Mouse (Mus musculus) hindbrain, postnatal 0 days (tissue): ENCODE data around the gene Fam71e1. TPM values are rescaled to one million over a fixed set of nuclear protein-coding genes. Genes with fewer than 3 reads are reported as not detected.

ENCODE experiments used
- ATAC-seq: fragments of 200-750 bp; cut with Nextera tagmentation; 2 replicates; pipeline ENCODE4 v1.8.0; 2017; ENCODE audit warnings: mild to moderate bottlenecking, moderate TSS enrichment, moderate library complexity
- DNase-seq: peaks from one replicate; pipeline ENCODE4 v3.0.0-alpha.2; 2015; ENCODE audit warnings: low spot score
- H3K27ac ChIP-seq: fragments of 300-500 bp; sonication (generic); 2 replicates; pipeline ENCODE4 v1.5.1; 2014; ENCODE audit warnings: mild to moderate bottlenecking
- H3K27me3 ChIP-seq: fragments of 300-500 bp; sonication (generic); 2 replicates; pipeline ENCODE4 v1.6.1; 2014; ENCODE audit warnings: low read length, mixed read lengths; ENCODE audit not compliant: insufficient read depth
- H3K36me3 ChIP-seq: fragments of 300-500 bp; sonication (generic); 2 replicates; pipeline ENCODE4 v1.6.1; 2014; ENCODE audit warnings: low read length, mixed read lengths; ENCODE audit not compliant: insufficient read depth
- H3K4me1 ChIP-seq: fragments of 300-500 bp; sonication (generic); 2 replicates; pipeline ENCODE4 v1.6.1; 2014; ENCODE audit warnings: antibody characterized with exemption, low read length, mixed read lengths; ENCODE audit not compliant: insufficient read depth
- H3K4me2 ChIP-seq: fragments of 300-500 bp; sonication (generic); 2 replicates; pipeline ENCODE4 v1.6.1; 2014; ENCODE audit warnings: low read depth, mild to moderate bottlenecking, low read length, moderate library complexity, mixed read lengths
- H3K4me3 ChIP-seq: fragments of 300-500 bp; sonication (generic); 2 replicates; pipeline ENCODE4 v1.5.1; 2014; ENCODE audit warnings: low read length
- H3K9ac ChIP-seq: fragments of 300-500 bp; sonication (generic); replicated peaks from 2 replicates; pipeline ENCODE4 v1.6.1; 2014; ENCODE audit warnings: mild to moderate bottlenecking, low read length, moderate library complexity, mixed read lengths
- H3K9me3 ChIP-seq: fragments of 300-500 bp; sonication (generic); 2 replicates; pipeline ENCODE4 v1.6.1; 2016; ENCODE audit warnings: low read length, mixed read lengths
- CTCF ChIP-seq: IDR thresholded peaks from 2 replicates; pipeline ENCODE4 v1.5.1; 2016; ENCODE audit warnings: antibody characterized with exemption, control low read depth, low read depth
- WGBS: fragments of 180-500 bp; shearing (Covaris S2); extraction: QIAGEN DNeasy Blood & Tissue Kit; methylation state at CpG from one replicate; pipeline ENCODE4 v1.1.7; 2014; 5-methylcytosine and 5-hydroxymethylcytosine counted together
- polyA plus RNA-seq: library from polyadenylated mRNA; unstranded; fragments of >200 nt; fragmentation: Nextera tagmentation; extraction: Ambion mirVana; gene quantifications from 2 replicates; pipeline ENCODE4 v1.2.1, GENCODE M21; 2015
- total RNA-seq: library from RNA; depleted of rRNA; stranded (reverse); fragments of >200 nt; gene quantifications from 2 replicates; pipeline ENCODE4 v1.2.3, GENCODE M21; 2014

The Fam71e1 gene
- total and polyA plus RNA-seq, 2 experiments from 2014 or later: 19.8 to 26.7 TPM

DNA sequence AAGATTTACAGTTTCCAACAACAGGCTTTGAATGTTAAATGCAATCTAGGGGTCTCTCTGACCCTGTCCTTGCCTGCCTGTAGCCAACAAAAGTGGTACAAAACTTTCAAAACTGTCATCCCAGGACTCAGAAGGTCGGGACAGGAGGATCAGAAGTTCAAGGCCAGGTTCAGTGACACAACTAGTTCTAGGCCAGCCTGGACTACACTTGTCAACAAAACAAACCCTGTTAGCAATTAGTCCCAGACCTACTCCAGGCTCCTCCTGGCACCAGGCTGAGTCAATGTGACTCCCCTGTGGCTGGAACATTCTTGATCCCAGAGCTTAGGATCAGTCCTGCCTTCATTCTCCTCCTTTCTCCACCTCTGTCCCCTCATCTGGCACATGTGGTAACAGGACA lies 2.5 kb downstream of the Fam71e1 start:
- ATAC-seq: no peak
- H3K9ac ChIP-seq: no peak overlapping the region
- H3K27me3 ChIP-seq: no peaks in the 10 kb centered on the region
- no peak overlapping the region for H3K4me2 ChIP-seq
- peaks cover 12% of the 10 kb centered on the region for H3K4me1 ChIP-seq
- H3K9me3 ChIP-seq: no peaks in the 10 kb centered on the region
- no peaks in the 10 kb centered on the region for H3K36me3 ChIP-seq
- H3K27ac ChIP-seq: no peak overlapping the region
- WGBS: 81% methylated on average over 1 of the region's 1 CpGs
- no peak for DNase-seq
- no peak overlapping the region for H3K4me3 ChIP-seq
- no peak for TF ChIP-seq CTCF

- WGBS: 53% methylated on average over 20 of the region's 20 CpGs
- Histone ChIP-seq H3K4me3 (no peak overlapping the region), H3K27ac (no peak overlapping the region), H3K9me3 (no peaks in the 10 kb centered on the region), H3K27me3 (no peaks in the 10 kb centered on the region), H3K4me2 (no peak overlapping the region), H3K9ac (no peak overlapping the region), H3K36me3 (no peaks in the 10 kb centered on the region), H3K4me1 (peaks cover 6% of the 10 kb centered on the region)
- DNase-seq: no peak
- ATAC-seq: no peak
- TF ChIP-seq CTCF: no peak
These were observed 3.7 kb downstream of the Fam71e1 start for GRCm38 (mm10) chr7:44500046-44500445.

- no peaks in the 10 kb centered on the region for H3K36me3 ChIP-seq
- peak; percentile 82 for DNase-seq
- H3K27ac ChIP-seq: no peak overlapping the region
- peak; percentile 86 for TF ChIP-seq CTCF
- 35% methylated on average over 5 of the region's 5 CpGs for WGBS
- no peak overlapping the region for H3K4me2 ChIP-seq
- ATAC-seq: peak; percentile 74
- no peaks in the 10 kb centered on the region for H3K4me1 ChIP-seq
- H3K27me3 ChIP-seq: no peaks in the 10 kb centered on the region
- H3K4me3 ChIP-seq: no peak overlapping the region
- H3K9me3 ChIP-seq: no peaks in the 10 kb centered on the region
- no peak overlapping the region for H3K9ac ChIP-seq
These were observed 5.3 kb downstream of the Fam71e1 start for GRCm38 (mm10) chr7:44501563-44502115.

DNA sequence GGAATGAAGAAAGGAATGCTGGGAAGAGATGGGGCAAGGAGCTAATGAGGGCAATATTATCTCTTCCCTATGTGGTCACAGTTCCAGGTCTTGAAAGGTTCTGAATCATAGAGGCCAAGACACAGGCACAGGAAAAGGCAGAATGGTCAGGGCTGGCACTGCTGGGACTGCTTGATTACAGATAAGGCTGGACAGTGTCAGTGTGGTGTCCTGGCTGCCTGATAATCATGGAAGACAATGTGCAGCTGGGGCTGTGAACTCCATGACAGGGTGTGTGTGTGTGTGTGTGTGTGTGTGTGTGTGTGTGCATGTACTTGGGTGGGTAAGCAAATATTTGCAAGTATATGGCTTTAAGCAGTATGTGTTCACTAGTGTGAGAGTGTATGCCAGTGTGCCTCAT lies 11.1 kb downstream of the Fam71e1 start:
- H3K4me1 ChIP-seq: no peaks in the 10 kb centered on the region
- H3K9me3 ChIP-seq: no peaks in the 10 kb centered on the region
- ATAC-seq: no peak
- H3K9ac ChIP-seq: no peak overlapping the region
- H3K27me3 ChIP-seq: no peaks in the 10 kb centered on the region
- H3K27ac ChIP-seq: no peak overlapping the region
- DNase-seq: no peak
- TF ChIP-seq CTCF: no peak
- no peaks in the 10 kb centered on the region for H3K36me3 ChIP-seq
- H3K4me2 ChIP-seq: no peak overlapping the region
- H3K4me3 ChIP-seq: no peak overlapping the region

DNA sequence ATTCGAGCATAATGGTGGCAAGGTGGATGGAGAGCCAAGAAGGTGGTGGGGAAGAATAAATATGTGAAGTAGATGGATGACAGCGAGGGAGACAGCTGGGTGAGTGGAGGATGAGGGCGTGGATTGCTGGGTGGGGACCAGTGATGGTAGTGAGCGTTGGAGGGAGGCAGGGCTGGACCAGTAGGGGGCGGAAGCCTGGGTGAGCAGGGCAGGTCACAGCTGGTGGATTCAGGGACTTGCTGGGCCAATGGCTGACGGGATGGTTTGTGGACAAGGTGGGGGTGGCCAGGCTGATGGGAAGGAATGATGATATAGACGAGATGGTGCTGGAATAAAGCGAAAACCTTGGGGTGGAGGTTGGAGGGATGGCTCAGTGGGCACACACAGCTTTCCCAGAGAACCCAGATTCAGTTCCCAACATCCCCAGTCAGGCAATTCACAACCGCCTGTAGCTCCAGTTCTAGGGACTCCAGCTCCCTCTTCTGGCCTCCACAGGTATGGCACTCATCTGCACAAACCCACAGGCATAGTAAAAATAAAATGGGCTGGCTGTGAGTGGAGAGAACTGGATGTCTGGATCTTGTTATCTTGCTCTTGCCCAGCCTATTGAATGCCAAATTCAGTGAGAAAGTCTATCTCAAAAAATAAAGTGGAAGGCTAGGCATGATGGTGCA lies 23.0 kb downstream of the Fam71e1 start:
- no peaks in the 10 kb centered on the region for H3K36me3 ChIP-seq
- ATAC-seq: no peak
- 69% methylated on average over 9 of the region's 9 CpGs for WGBS
- no peaks in the 10 kb centered on the region for H3K4me1 ChIP-seq
- H3K27ac ChIP-seq: no peak overlapping the region
- H3K9ac ChIP-seq: no peak overlapping the region
- 0 out of 2 replicates have a peak, but pooled peaks cover 4% of the 10 kb centered on the region for H3K27me3 ChIP-seq
- no peaks in the 10 kb centered on the region for H3K9me3 ChIP-seq
- no peak for DNase-seq
- TF ChIP-seq CTCF: peak; percentile 23; the same call in 1 of the 2 replicates
- H3K4me2 ChIP-seq: no peak overlapping the region
- H3K4me3 ChIP-seq: no peak overlapping the region

- no peaks in the 10 kb centered on the region for H3K9me3 ChIP-seq
- ATAC-seq (no peak), DNase-seq (no peak)
- H3K4me3 ChIP-seq: no peak overlapping the region
- no peak overlapping the region for H3K4me2 ChIP-seq
- TF ChIP-seq CTCF: no peak
- WGBS: 61% methylated on average over 3 of the region's 3 CpGs
- no peak overlapping the region for H3K27ac ChIP-seq
- no peaks in the 10 kb centered on the region for H3K4me1 ChIP-seq
- no peak overlapping the region for H3K9ac ChIP-seq
- no peaks in the 10 kb centered on the region for H3K36me3 ChIP-seq
- H3K27me3 ChIP-seq: no peaks in the 10 kb centered on the region
These were observed 24.6 kb downstream of the Fam71e1 start for GRCm38 (mm10) chr7:44520990-44521389.

- H3K27me3 ChIP-seq: no peaks in the 10 kb centered on the region
- ATAC-seq: peak; percentile 45
- no peaks in the 10 kb centered on the region for H3K9me3 ChIP-seq
- H3K27ac ChIP-seq: no peak overlapping the region
- peak overlapping the region; percentile 37 for H3K4me2 ChIP-seq
- peak; percentile 80 for TF ChIP-seq CTCF
- no peaks in the 10 kb centered on the region for H3K4me1 ChIP-seq
- H3K4me3 ChIP-seq: no peak overlapping the region
- peak; percentile 77 for DNase-seq
- no peaks in the 10 kb centered on the region for H3K36me3 ChIP-seq
- WGBS: 5% methylated on average over 20 of the region's 20 CpGs
- H3K9ac ChIP-seq: no peak overlapping the region
These were observed 25.3 kb downstream of the Fam71e1 start for GRCm38 (mm10) chr7:44521710-44522109.
